Mouse (Mus musculus): Measurements from ENCODE around the gene Sez6l2.

The Sez6l2 gene

GRCm38 (mm10) chr7:127009307-127010085 is 59.1 kb downstream of the Sez6l2 start:
- no peak for DNase-seq

- no peak for DNase-seq
Observed at GRCm38 (mm10) chr7:127011051-127011450, 60.7 kb downstream of the Sez6l2 start.

- DNase-seq = no peak
Observed at GRCm38 (mm10) chr7:127011717-127012116, 61.4 kb downstream of the Sez6l2 start.

GRCm38 (mm10) chr7:127012374-127012773 is 62.0 kb downstream of the Sez6l2 start:
- DNase-seq = no peak

- no peak for DNase-seq
Observed at GRCm38 (mm10) chr7:127012845-127013244, 62.5 kb downstream of the Sez6l2 start.

GRCm38 (mm10) chr7:127013385-127013784 is 63.0 kb downstream of the Sez6l2 start:
- no peak for DNase-seq

GRCm38 (mm10) chr7:127014320-127014719 is 64.0 kb downstream of the Sez6l2 start, which contains the start of gene Mvp:
Gene Mvp (minus strand): TSS chr7:127014621.
- DNase-seq = peak; percentile 83 to 86

- no peak for DNase-seq
Observed at GRCm38 (mm10) chr7:127014993-127015392, 64.6 kb downstream of the Sez6l2 start.

GRCm38 (mm10) chr7:127016081-127016480 is 65.7 kb downstream of the Sez6l2 start:
- peak; percentile 54 to 59 for DNase-seq

GRCm38 (mm10) chr7:127016481-127016485 is 65.9 kb downstream of the Sez6l2 start, which contains the start of gene Pagr1b:
Gene Pagr1b (minus strand): TSS chr7:127016484.
- no peak for DNase-seq

- DNase-seq = peak in 1 of 2 experiments; percentile 70
Observed at GRCm38 (mm10) chr7:127016486-127016938, 66.1 kb downstream of the Sez6l2 start.

GRCm38 (mm10) chr7:127016971-127017949 is 66.9 kb downstream of the Sez6l2 start, which contains the start of gene Pagr1a:
Gene Pagr1a (minus strand): TSS chr7:127017352.
- DNase-seq = peak; percentile 98

- DNase-seq = no peak
Observed at GRCm38 (mm10) chr7:127017950-127018345, 67.6 kb downstream of the Sez6l2 start.

GRCm38 (mm10) chr7:127018416-127019305 is 68.3 kb downstream of the Sez6l2 start:
- no peak for DNase-seq

GRCm38 (mm10) chr7:127019306-127019960 is 69.1 kb downstream of the Sez6l2 start:
- no peak for DNase-seq

- no peak for DNase-seq
Observed at GRCm38 (mm10) chr7:127020031-127020430, 69.7 kb downstream of the Sez6l2 start.

Measured in lung, adult 18-20 months (tissue).